Mouse (Mus musculus): Measurements from ENCODE around the gene Wwc2.

Wwc2 gene

DNA sequence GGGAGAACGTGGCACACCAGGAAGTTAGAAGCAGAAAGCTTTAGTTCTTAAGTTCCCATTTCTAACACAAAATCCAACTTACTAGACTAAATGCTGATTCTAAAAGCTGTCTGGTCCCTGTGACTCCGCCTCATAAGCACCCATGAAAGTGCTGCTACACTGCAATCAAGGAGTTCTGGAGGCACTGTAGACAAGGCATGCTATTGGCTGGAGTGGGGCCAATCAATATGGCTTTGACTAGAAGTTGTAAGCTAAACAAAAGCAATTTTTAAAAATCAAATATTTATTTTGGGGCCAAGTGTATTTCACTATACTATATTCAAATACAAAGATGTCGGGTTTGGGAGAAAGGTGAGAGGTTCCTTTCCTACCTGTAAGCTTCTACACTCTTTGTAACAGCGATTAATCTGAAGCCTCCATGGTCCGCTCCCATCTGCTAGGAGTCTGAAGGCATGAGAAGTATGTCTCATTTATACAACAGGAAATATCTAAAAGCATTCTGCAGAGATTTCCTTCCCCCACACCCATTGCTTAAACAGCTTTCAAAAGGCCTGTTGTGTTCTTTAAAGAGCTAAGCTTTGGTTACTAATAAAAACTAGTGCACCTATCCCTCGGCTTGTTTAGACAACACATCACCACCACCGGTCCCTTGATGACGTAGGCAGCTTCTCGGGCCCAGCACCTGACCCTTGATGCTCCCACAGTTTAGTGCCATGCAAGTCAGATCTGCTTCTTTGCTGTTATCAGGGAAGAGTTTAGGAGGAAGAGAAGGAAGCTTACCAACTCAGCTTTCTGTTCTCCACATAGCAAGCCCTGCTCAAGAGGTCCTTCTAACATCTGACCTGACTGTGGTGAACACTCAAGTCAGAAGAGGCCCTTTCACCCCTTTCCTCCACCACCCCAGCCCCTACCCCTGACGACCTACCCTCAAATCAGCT lies 50.5 kb downstream of the Wwc2 start:
- no peak for DNase-seq (ENCODE audit: low spot score)

- no peak for DNase-seq (ENCODE audit: low spot score)
Observed at GRCm38 (mm10) chr8:47939217-47939616, 51.5 kb downstream of the Wwc2 start.

DNA sequence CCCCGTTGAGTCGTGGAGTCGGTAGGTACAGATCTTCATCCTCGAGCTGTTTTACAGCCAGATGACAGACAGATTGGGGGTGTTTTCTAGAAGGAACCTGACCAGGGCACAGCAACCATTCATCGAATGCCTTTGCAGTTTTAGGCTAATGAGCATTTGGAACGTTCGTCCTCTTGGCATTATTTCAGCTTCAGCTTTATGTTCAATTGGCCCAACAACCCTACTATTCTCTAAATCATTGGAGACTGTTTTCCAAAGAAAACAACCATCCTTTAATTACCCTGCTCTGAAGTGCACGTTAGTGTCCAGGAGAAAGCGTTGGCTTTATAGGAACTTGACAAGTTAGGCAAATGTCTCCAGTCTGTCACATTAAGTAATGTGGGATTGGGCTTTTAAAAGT lies 54.3 kb downstream of the Wwc2 start:
- no peak for DNase-seq (ENCODE audit: low spot score)

DNA sequence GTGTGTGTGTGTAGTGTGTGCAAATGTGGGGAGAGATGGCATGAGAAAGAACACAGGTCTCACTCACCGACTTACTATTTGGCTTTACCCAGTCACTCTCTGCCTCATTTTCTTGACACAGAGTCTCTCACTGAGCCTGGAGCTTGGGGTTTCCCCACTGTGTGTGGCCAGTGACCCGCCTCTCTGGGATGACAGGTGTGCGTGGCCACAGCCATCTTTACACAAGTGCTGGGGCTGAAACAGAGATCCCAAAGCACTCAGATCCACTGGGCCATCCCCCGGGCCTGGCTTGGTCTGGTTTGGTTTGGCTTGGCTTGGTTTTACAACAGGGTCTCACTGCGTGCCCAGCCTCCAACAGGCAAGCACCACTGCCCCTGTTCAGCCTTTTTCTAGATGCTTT lies 55.3 kb downstream of the Wwc2 start:
- DNase-seq (ENCODE audit: low spot score): no peak

DNA sequence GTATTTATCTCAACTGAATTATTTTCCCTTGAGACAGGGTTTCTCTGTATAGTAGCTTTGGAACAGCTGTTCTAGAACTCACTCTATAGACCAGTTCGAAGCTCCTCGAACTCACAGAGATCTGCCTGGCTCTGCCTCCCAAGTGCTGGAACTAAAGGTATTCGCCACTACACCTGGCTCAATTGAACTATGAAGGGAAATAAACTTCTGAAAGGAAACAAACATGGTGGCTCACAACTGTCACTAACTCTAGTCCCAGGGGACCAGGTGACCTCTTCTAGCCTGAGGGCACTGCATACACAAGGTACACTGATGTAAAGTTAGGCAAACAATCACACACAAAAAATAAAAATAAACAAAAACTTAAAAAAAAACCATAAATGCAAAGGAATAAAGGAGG lies 57.6 kb downstream of the Wwc2 start:
- no peak for DNase-seq (ENCODE audit: low spot score)

GRCm38 (mm10) chr8:47932028-47932790 lies 58.5 kb downstream of the Wwc2 start:
- DNase-seq (ENCODE audit: low spot score): no peak

GRCm38 (mm10) chr8:47931371-47931770 lies 59.4 kb downstream of the Wwc2 start:
- DNase-seq (ENCODE audit: low spot score): no peak

- DNase-seq (ENCODE audit: low spot score): peak; percentile 32
Observed at GRCm38 (mm10) chr8:47929615-47930014, 61.1 kb downstream of the Wwc2 start.

DNA sequence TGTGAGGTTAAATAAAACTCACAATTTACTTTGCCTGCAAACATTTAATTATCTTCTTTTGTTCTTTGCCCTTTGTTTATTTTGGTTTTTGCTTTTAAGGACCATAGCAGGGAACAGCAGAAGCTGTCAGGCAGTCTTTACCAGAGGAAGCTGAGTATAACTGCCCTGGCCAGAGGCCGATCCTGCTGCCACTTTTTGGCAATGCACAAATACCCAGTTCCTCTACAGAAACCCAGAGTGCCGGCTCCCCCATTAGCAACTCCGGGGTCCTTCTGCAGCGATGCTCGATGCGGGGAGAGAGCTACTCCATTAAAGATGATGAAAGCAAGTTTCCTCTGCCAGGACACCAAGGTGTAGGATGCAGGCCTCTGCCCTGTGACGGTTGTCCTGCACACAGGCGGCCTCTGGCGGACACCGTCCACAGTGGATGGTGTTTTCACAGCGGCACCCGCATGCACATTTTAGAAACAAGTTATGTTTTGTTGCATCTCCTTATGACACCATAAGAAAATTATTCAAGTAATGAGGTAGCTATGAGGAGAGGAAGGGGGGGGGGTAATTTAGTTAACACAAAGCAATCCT lies 62.0 kb downstream of the Wwc2 start:
- DNase-seq (ENCODE audit: low spot score): peak; percentile 37

GRCm38 (mm10) chr8:47924921-47925320 lies 65.8 kb downstream of the Wwc2 start:
- peak; percentile 35 for DNase-seq (ENCODE audit: low spot score)

- DNase-seq (ENCODE audit: low spot score): no peak
Observed at GRCm38 (mm10) chr8:47922816-47923215, 67.9 kb downstream of the Wwc2 start.

DNA sequence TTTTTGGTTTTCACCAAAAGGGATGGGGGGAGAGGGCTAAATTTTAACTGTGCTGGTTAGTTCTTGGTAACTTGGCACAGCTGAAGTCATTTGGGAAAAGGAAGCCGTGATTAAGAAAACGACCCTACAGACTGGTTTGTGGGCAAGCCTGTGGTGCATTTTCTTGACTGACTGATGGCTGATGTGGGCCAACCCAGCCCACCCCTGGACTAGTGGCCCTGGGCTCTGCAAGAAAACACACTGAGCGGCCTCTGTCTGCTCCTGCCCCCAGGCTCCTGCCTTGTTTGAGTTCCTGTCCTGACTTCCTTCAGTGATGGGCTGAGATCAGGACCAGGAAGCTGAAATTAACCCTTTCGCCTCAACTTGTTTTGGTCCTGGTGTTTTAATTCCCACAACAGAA lies 68.7 kb downstream of the Wwc2 start:
- DNase-seq (ENCODE audit: low spot score): peak; percentile 16

DNA sequence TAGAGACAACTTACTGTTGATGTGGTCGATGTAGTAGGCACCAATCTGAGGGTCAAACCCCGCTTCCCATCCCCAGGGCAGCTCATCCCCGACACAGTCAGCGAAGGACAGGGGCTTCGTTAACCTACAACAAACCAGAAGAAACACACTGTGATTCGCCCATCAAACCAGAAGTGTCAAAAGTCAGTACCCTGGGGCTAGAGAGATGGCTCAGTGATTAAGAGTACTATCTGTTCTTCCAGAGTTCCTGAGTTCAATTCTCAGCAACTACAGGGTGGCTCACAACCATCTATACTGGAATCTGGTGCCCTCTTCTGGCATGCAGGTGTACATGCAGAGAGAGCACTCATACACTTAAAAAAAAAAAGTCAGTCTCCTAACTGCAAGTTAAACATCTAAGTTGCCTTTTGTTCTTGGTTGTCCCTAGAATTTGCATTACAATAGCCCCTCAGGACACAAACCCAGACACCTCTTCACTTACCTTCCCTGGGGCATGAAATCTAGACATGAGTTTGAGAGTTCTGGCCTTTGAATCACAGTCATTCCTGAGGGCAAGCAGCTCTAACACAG lies 70.1 kb downstream of the Wwc2 start:
- DNase-seq (ENCODE audit: low spot score): no peak

DNA sequence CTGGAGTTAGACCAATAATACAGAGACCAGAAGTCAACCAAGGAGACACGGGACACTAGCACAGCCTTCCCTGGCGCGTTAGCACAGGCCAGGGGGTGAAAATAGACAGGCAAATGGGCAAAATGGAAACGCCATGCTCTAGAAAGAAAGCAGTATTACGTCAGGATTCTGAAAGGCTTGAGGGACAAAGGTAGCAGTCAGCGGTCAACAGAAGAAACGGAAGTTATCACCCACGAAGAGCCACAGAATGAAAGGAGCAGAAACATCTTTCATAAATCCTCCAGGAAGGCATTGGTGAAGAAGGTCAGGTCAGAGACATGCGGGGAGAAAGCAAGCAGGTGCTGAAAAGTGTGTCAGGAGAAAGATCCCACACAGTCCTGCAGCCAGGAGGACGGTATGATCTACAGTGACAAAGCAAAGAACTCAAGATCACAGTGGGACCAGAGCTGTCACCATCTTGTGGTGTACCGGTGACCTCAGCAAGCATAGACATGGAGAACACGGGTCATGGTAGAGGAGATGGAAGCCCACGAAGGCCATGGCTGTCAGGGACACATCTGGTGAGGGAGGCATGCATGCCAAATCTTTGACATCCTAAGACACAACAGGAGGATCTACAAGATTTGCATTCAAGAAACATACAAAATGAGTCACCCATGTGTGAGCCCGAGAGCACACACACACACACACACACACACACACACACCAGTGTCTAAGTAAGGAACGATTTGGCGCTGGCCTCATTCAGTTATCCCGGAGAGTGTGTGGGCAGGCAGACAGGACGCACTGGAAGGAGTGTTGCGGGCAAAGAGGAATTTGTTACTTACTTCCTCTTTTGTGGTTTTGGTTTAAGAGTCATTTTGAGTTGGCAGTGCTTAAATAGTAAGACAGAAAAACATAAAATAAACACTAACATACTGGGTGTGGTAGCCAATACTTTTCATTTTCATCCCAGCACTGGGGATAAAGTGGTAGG lies 73.4 kb downstream of the Wwc2 start:
- no peak for DNase-seq (ENCODE audit: low spot score)

GRCm38 (mm10) chr8:47915521-47915920 lies 75.2 kb downstream of the Wwc2 start:
- no peak for DNase-seq (ENCODE audit: low spot score)

GRCm38 (mm10) chr8:47914946-47915345 lies 75.8 kb downstream of the Wwc2 start:
- no peak for DNase-seq (ENCODE audit: low spot score)

- DNase-seq (ENCODE audit: low spot score): no peak
Observed at GRCm38 (mm10) chr8:47914161-47914560, 76.6 kb downstream of the Wwc2 start.

- DNase-seq (ENCODE audit: low spot score): no peak
Observed at GRCm38 (mm10) chr8:47913621-47914020, 77.1 kb downstream of the Wwc2 start.

DNA sequence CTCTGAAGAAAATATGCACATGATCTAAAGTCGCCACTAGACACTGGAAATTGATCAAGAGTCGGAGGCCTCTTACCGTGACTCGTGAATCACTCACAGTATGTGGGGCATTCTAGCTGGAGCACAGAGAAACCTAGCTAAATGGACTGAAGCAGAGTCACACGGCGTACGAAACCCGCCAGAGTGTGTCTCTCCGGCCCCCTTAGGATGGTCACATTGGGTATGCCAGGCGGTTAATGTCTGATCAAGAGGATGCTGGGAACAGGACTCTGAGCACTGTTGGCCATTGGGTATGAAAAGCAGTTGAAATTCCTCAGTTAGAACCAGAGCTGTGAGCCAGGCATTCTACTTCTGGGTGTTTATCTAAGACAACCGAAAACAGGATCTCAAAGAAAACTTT lies 81.0 kb downstream of the Wwc2 start:
- DNase-seq (ENCODE audit: low spot score): no peak

DNA sequence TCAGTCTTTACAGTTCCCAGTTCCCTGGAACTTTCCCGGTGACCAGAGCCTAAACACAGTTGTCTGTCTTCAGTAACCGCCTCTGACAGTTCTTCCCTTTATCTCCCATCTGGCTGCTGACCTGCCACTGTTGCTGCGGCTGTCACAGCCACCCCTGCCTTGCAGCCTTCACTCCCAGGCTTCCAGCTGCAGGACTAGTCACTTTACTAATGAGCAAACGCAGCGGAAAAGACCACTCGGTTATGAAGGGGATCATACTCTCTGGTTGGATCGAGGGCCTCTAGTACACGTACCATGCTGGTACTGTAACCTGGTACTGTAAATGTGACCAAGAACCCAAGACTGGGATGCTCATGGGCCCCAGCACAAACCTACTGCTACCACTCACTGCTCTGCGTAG lies 83.7 kb downstream of the Wwc2 start:
- DNase-seq (ENCODE audit: low spot score): no peak

GRCm38 (mm10) chr8:47906142-47906541 lies 84.6 kb downstream of the Wwc2 start:
- peak; percentile 10 for DNase-seq (ENCODE audit: low spot score)

Measured in testis, postnatal 10 days (tissue).